Mouse (Mus musculus) retina, adult 2 months (tissue): Measurements from ENCODE around the gene Lemd1.

Source experiments
- DNase-seq: peaks from one replicate; pipeline ENCODE4 v3.0.0-alpha.2; 2012; ENCODE audit warnings: low read depth, low spot score

The Lemd1 gene

GRCm38 (mm10) chr1:132200562-132201510, 9.6 kb downstream of the Lemd1 start:
- DNase-seq = no peak

GRCm38 (mm10) chr1:132201511-132201860, 10.3 kb downstream of the Lemd1 start:
- no peak for DNase-seq

- DNase-seq = no peak
Observed at GRCm38 (mm10) chr1:132201936-132202335, 10.7 kb downstream of the Lemd1 start.

GRCm38 (mm10) chr1:132202771-132203170, 11.5 kb downstream of the Lemd1 start:
- no peak for DNase-seq

- no peak for DNase-seq
Observed at GRCm38 (mm10) chr1:132205958-132206357, 14.7 kb downstream of the Lemd1 start.

- DNase-seq = no peak
Observed at GRCm38 (mm10) chr1:132206828-132207227, 15.6 kb downstream of the Lemd1 start.

- DNase-seq = peak; percentile 34
Observed at GRCm38 (mm10) chr1:132208154-132208553, 16.9 kb downstream of the Lemd1 start.

GRCm38 (mm10) chr1:132209400-132209799, 18.2 kb downstream of the Lemd1 start:
- DNase-seq = no peak

GRCm38 (mm10) chr1:132210922-132211321, 19.7 kb downstream of the Lemd1 start:
- DNase-seq = no peak

GRCm38 (mm10) chr1:132211672-132212071, 20.4 kb downstream of the Lemd1 start:
- DNase-seq = no peak

- no peak for DNase-seq
Observed at GRCm38 (mm10) chr1:132212218-132212617, 21.0 kb downstream of the Lemd1 start.

- no peak for DNase-seq
Observed at GRCm38 (mm10) chr1:132213076-132213475, 21.8 kb downstream of the Lemd1 start.

GRCm38 (mm10) chr1:132216276-132216675, 25.0 kb downstream of the Lemd1 start:
- no peak for DNase-seq

GRCm38 (mm10) chr1:132221627-132222026, 30.4 kb downstream of the Lemd1 start:
- no peak for DNase-seq

- no peak for DNase-seq
Observed at GRCm38 (mm10) chr1:132222166-132222565, 30.9 kb downstream of the Lemd1 start.

- DNase-seq = no peak
Observed at GRCm38 (mm10) chr1:132226297-132227080, 35.3 kb downstream of the Lemd1 start.

GRCm38 (mm10) chr1:132229667-132230066, 38.4 kb downstream of the Lemd1 start, which contains the start of gene Gm10188:
Gm10188 (minus strand) TSS chr1:132229767.
- DNase-seq = no peak

GRCm38 (mm10) chr1:132231470-132232274, 40.4 kb downstream of the Lemd1 start:
- no peak for DNase-seq

- no peak for DNase-seq
Observed at GRCm38 (mm10) chr1:132233566-132233965, 42.3 kb downstream of the Lemd1 start.

GRCm38 (mm10) chr1:132234757-132235273, 43.6 kb downstream of the Lemd1 start:
- DNase-seq = no peak

- DNase-seq = peak; percentile 42
Observed at GRCm38 (mm10) chr1:132237585-132238159, 46.4 kb downstream of the Lemd1 start.
